Mouse (Mus musculus) gastrocnemius, adult 18-20 months (tissue): Measurements from ENCODE around the gene Ccl5. TPM values are rescaled to one million over a fixed set of nuclear protein-coding genes. Genes with fewer than 3 reads are reported as not detected.

Source experiments
- DNase-seq: peaks from one replicate; pipeline ENCODE4 v3.0.0; 2021; ENCODE audit warnings: low spot score
- total RNA-seq, 2 experiments: library from RNA; stranded (reverse); gene quantifications; 2 replicates each; pipeline ENCODE4 v1.2.3; 2021

Gene Ccl5
- total RNA-seq, 2 experiments from 2014 or later = not detected

- no peak for DNase-seq
Measured at GRCm38 (mm10) chr11:83540931-83541330, 10.6 kb upstream of the Ccl5 start.

- no peak for DNase-seq
Measured at GRCm38 (mm10) chr11:83538705-83539314, 8.5 kb upstream of the Ccl5 start.

- DNase-seq = no peak
Measured at GRCm38 (mm10) chr11:83536831-83537230, 6.5 kb upstream of the Ccl5 start.

- DNase-seq = peak; percentile 78
Measured at GRCm38 (mm10) chr11:83534609-83535423, 4.5 kb upstream of the Ccl5 start.

GRCm38 (mm10) chr11:83534143-83534542 is 3.8 kb upstream of the Ccl5 start:
- no peak for DNase-seq

- DNase-seq = no peak
Measured at GRCm38 (mm10) chr11:83533192-83533591, 2.9 kb upstream of the Ccl5 start.

GRCm38 (mm10) chr11:83529024-83529423 is 1.3 kb downstream of the Ccl5 start:
- no peak for DNase-seq

- no peak for DNase-seq
Measured at GRCm38 (mm10) chr11:83522075-83522474, 8.2 kb downstream of the Ccl5 start, which contains the start of gene Heatr9. Gene Heatr9, minus strand, starts transcription at chr11:83522175.

- no peak for DNase-seq
Measured at GRCm38 (mm10) chr11:83518371-83518770, 11.9 kb downstream of the Ccl5 start.

GRCm38 (mm10) chr11:83517153-83517552 is 13.2 kb downstream of the Ccl5 start:
- DNase-seq = no peak

- DNase-seq = no peak
Measured at GRCm38 (mm10) chr11:83509521-83509920, 20.8 kb downstream of the Ccl5 start.

- no peak for DNase-seq
Measured at GRCm38 (mm10) chr11:83504308-83504707, 26.0 kb downstream of the Ccl5 start.

- DNase-seq = no peak
Measured at GRCm38 (mm10) chr11:83495571-83495970, 34.7 kb downstream of the Ccl5 start.

GRCm38 (mm10) chr11:83491488-83491887 is 38.8 kb downstream of the Ccl5 start:
- DNase-seq = no peak

Other genes with a start within 250 kb of the Ccl5 start
- gene Slfn14, start 243.8 kb downstream of the Ccl5 start, total RNA-seq = not detected
- 10 to 100 TPM; 34.6 to 35.0 TPM for gene Ap2b1, start 231.5 kb downstream of the Ccl5 start, total RNA-seq
- 10 to 100 TPM; 14.0 to 15.5 TPM for gene Pex12, start 227.9 kb downstream of the Ccl5 start, total RNA-seq
- under 1 TPM; 0.48 to 0.90 TPM for gene Rasl10b, start 121.4 kb downstream of the Ccl5 start, total RNA-seq
- gene Gas2l2, start 101.1 kb downstream of the Ccl5 start, total RNA-seq = not detected
- gene 1700020L24Rik, start 92.8 kb downstream of the Ccl5 start, total RNA-seq = not detected
- gene Mmp28, start 67.4 kb downstream of the Ccl5 start, total RNA-seq = 1 to 10 TPM; 1.4 TPM
- gene Taf15, start 57.4 kb downstream of the Ccl5 start, total RNA-seq = 10 to 100 TPM; 18.6 to 21.3 TPM
- not detected for gene Heatr9, start 8.3 kb downstream of the Ccl5 start, total RNA-seq
- 1 to 10 TPM; 2.4 to 3.0 TPM for gene Ccl9, start 48.1 kb upstream of the Ccl5 start, total RNA-seq
- gene Ccl6, start 62.6 kb upstream of the Ccl5 start, total RNA-seq = 1 to 10 TPM; 3.8 to 6.5 TPM
- gene Rpl9-ps1, start 115.1 kb upstream of the Ccl5 start, total RNA-seq = not detected
- gene Ccl3, start 118.8 kb upstream of the Ccl5 start, total RNA-seq = not detected
- not detected for gene Ccl4, start 132.1 kb upstream of the Ccl5 start, total RNA-seq
- under 1 TPM in 1 of 2 experiments, not detected in 1; 0.78 TPM for gene Wfdc17, start 173.5 kb upstream of the Ccl5 start, total RNA-seq
- not detected for gene Wfdc18, start 178.5 kb upstream of the Ccl5 start, total RNA-seq
- gene Wfdc21, start 216.4 kb upstream of the Ccl5 start, total RNA-seq = under 1 TPM in 1 of 2 experiments, not detected in 1; 0.62 TPM
- 10 to 100 TPM in 1 of 2 experiments, 1 to 10 TPM in 1; 8.5 to 10.7 TPM for gene Heatr6, start 223.2 kb upstream of the Ccl5 start, total RNA-seq